Mouse (Mus musculus): Measurements from ENCODE around the gene Il24. TPM values are rescaled to one million over a fixed set of nuclear protein-coding genes. Genes with fewer than 3 reads are reported as not detected.

The Il24 gene
- 0.18 TPM in 1 of 2 replicates, not detected in the other for polyA plus RNA-seq (2015; fragmentation: Nextera tagmentation; extraction: Ambion mirVana)

- Histone ChIP-seq H3K9me3 (no peaks in the 10 kb centered on the region), H3K27me3 (no peaks in the 10 kb centered on the region), H3K4me1 (no peaks in the 10 kb centered on the region), H3K4me2 (no peak within 1 kb of the TSS), H3K27ac (no peak within 1 kb of the TSS), H3K36me3 (no peaks in the 10 kb centered on the region), H3K4me3 (no peak within 1 kb of the TSS), H3K9ac (no peak within 1 kb of the TSS)
- no peak for ATAC-seq (ENCODE audit: insufficient number of reproducible peaks, insufficient read depth, low FRiP score, low TSS enrichment, low read depth)
Measured at GRCm38 (mm10) chr1:130887354-130887753, at the start of gene Il24. Il24 (minus strand) TSS chr1:130887454.

GRCm38 (mm10) chr1:130936351-130936750 lies 49.1 kb upstream of the Il24 start:
- ATAC-seq (ENCODE audit: insufficient number of reproducible peaks, insufficient read depth, low FRiP score, low TSS enrichment, low read depth) = no peak
- H3K9me3 ChIP-seq = no peaks in the 10 kb centered on the region
- WGBS = 17% methylated on average over 6 of the region's 6 CpGs
- H3K4me1 ChIP-seq = peaks cover 15% of the 10 kb centered on the region; the same call in 1 of the 2 replicates
- H3K4me3 ChIP-seq = no peak overlapping the region
- no peak overlapping the region for H3K4me2 ChIP-seq
- H3K27me3 ChIP-seq = no peaks in the 10 kb centered on the region
- H3K9ac ChIP-seq = no peak overlapping the region
- no peak overlapping the region for H3K27ac ChIP-seq
- no peaks in the 10 kb centered on the region for H3K36me3 ChIP-seq

- Histone ChIP-seq H3K9me3 (no peaks in the 10 kb centered on the region), H3K4me1 (no peaks in the 10 kb centered on the region), H3K9ac (no peak overlapping the region), H3K27ac (no peak overlapping the region), H3K27me3 (no peaks in the 10 kb centered on the region), H3K36me3 (no peaks in the 10 kb centered on the region), H3K4me3 (no peak overlapping the region), H3K4me2 (no peak overlapping the region)
- ATAC-seq (ENCODE audit: insufficient number of reproducible peaks, insufficient read depth, low FRiP score, low TSS enrichment, low read depth) = no peak
Measured at GRCm38 (mm10) chr1:130926484-130926883, 39.2 kb upstream of the Il24 start.

- ATAC-seq (ENCODE audit: insufficient number of reproducible peaks, insufficient read depth, low FRiP score, low TSS enrichment, low read depth) = no peak
- WGBS = 18% methylated on average over 1 of the region's 1 CpGs
- no peaks in the 10 kb centered on the region for H3K9me3 ChIP-seq
- H3K4me2 ChIP-seq = no peak overlapping the region
- no peaks in the 10 kb centered on the region for H3K27me3 ChIP-seq
- H3K9ac ChIP-seq = no peak overlapping the region
- H3K27ac ChIP-seq = no peak overlapping the region
- H3K4me3 ChIP-seq = no peak overlapping the region
- no peaks in the 10 kb centered on the region for H3K36me3 ChIP-seq
- no peaks in the 10 kb centered on the region for H3K4me1 ChIP-seq
Measured at GRCm38 (mm10) chr1:130918323-130918980, 31.2 kb upstream of the Il24 start.

- 82% methylated on average over 12 of the region's 12 CpGs for WGBS
- Histone ChIP-seq H3K4me1 (no peaks in the 10 kb centered on the region), H3K36me3 (no peaks in the 10 kb centered on the region), H3K27ac (no peak within 1 kb of the TSS), H3K27me3 (no peaks in the 10 kb centered on the region), H3K9ac (no peak within 1 kb of the TSS), H3K4me3 (no peak within 1 kb of the TSS), H3K9me3 (no peaks in the 10 kb centered on the region), H3K4me2 (no peak within 1 kb of the TSS)
- no peak for ATAC-seq (ENCODE audit: insufficient number of reproducible peaks, insufficient read depth, low FRiP score, low TSS enrichment, low read depth)
Measured at GRCm38 (mm10) chr1:130911401-130912010, 24.3 kb upstream of the Il24 start, which contains the start of gene Il20. Il20 (minus strand) TSS chr1:130911451.

GRCm38 (mm10) chr1:130902505-130902904 lies 15.3 kb upstream of the Il24 start:
- Histone ChIP-seq H3K4me3 (no peak overlapping the region), H3K36me3 (no peaks in the 10 kb centered on the region), H3K27ac (no peak overlapping the region), H3K27me3 (no peaks in the 10 kb centered on the region), H3K9me3 (no peaks in the 10 kb centered on the region), H3K4me1 (no peaks in the 10 kb centered on the region), H3K4me2 (no peak overlapping the region), H3K9ac (no peak overlapping the region)
- 80% methylated on average over 7 of the region's 7 CpGs for WGBS
- no peak for ATAC-seq (ENCODE audit: insufficient number of reproducible peaks, insufficient read depth, low FRiP score, low TSS enrichment, low read depth)

- H3K27ac ChIP-seq = no peak overlapping the region
- H3K4me3 ChIP-seq = no peak overlapping the region
- peaks cover 7% of the 10 kb centered on the region; the same call in 1 of the 2 replicates for H3K4me1 ChIP-seq
- H3K9ac ChIP-seq = no peak overlapping the region
- no peak for ATAC-seq (ENCODE audit: insufficient number of reproducible peaks, insufficient read depth, low FRiP score, low TSS enrichment, low read depth)
- 55% methylated on average over 6 of the region's 6 CpGs for WGBS
- no peaks in the 10 kb centered on the region for H3K36me3 ChIP-seq
- no peak overlapping the region for H3K4me2 ChIP-seq
- H3K9me3 ChIP-seq = no peaks in the 10 kb centered on the region
- no peaks in the 10 kb centered on the region for H3K27me3 ChIP-seq
Measured at GRCm38 (mm10) chr1:130894468-130894867, 7.2 kb upstream of the Il24 start.

- Histone ChIP-seq H3K4me1 (peaks cover 7% of the 10 kb centered on the region; the same call in 1 of the 2 replicates), H3K27me3 (no peaks in the 10 kb centered on the region), H3K27ac (no peak overlapping the region), H3K36me3 (no peaks in the 10 kb centered on the region), H3K9ac (no peak overlapping the region), H3K9me3 (no peaks in the 10 kb centered on the region), H3K4me2 (no peak overlapping the region), H3K4me3 (no peak overlapping the region)
- ATAC-seq (ENCODE audit: insufficient number of reproducible peaks, insufficient read depth, low FRiP score, low TSS enrichment, low read depth) = no peak
- 68% methylated on average over 9 of the region's 9 CpGs for WGBS
Measured at GRCm38 (mm10) chr1:130893329-130894040, 6.2 kb upstream of the Il24 start.

- no peak for ATAC-seq (ENCODE audit: insufficient number of reproducible peaks, insufficient read depth, low FRiP score, low TSS enrichment, low read depth)
- no peak overlapping the region for H3K4me3 ChIP-seq
- H3K4me2 ChIP-seq = no peak overlapping the region
- H3K27ac ChIP-seq = no peak overlapping the region
- H3K9me3 ChIP-seq = no peaks in the 10 kb centered on the region
- H3K36me3 ChIP-seq = no peaks in the 10 kb centered on the region
- H3K4me1 ChIP-seq = peaks cover 7% of the 10 kb centered on the region; the same call in 1 of the 2 replicates
- no peak overlapping the region for H3K9ac ChIP-seq
- WGBS = 69% methylated on average over 1 of the region's 1 CpGs
- no peaks in the 10 kb centered on the region for H3K27me3 ChIP-seq
Measured at GRCm38 (mm10) chr1:130892446-130892845, 5.2 kb upstream of the Il24 start.

- Histone ChIP-seq H3K27me3 (peaks cover 19% of the 10 kb centered on the region), H3K27ac (no peak overlapping the region), H3K9me3 (no peaks in the 10 kb centered on the region), H3K4me3 (no peak overlapping the region), H3K4me2 (no peak overlapping the region), H3K36me3 (no peaks in the 10 kb centered on the region), H3K9ac (no peak overlapping the region), H3K4me1 (peaks cover 3% of the 10 kb centered on the region; the same call in 1 of the 2 replicates)
- WGBS = 79% methylated on average over 4 of the region's 4 CpGs
- no peak for ATAC-seq (ENCODE audit: insufficient number of reproducible peaks, insufficient read depth, low FRiP score, low TSS enrichment, low read depth)
Measured at GRCm38 (mm10) chr1:130883146-130883545, 4.1 kb downstream of the Il24 start.

- H3K27ac ChIP-seq = no peak overlapping the region
- ATAC-seq (ENCODE audit: insufficient number of reproducible peaks, insufficient read depth, low FRiP score, low TSS enrichment, low read depth) = no peak
- no peaks in the 10 kb centered on the region for H3K9me3 ChIP-seq
- peaks cover 8% of the 10 kb centered on the region; the same call in 1 of the 2 replicates for H3K4me1 ChIP-seq
- H3K27me3 ChIP-seq = peaks cover 31% of the 10 kb centered on the region
- H3K4me2 ChIP-seq = no peak overlapping the region
- 91% methylated on average over 7 of the region's 7 CpGs for WGBS
- H3K9ac ChIP-seq = no peak overlapping the region
- no peak overlapping the region for H3K4me3 ChIP-seq
- no peaks in the 10 kb centered on the region for H3K36me3 ChIP-seq
Measured at GRCm38 (mm10) chr1:130879927-130880326, 7.3 kb downstream of the Il24 start.
